Mouse (Mus musculus) liver, postnatal 0 days (tissue): ENCODE data around the gene Edaradd.

Experiments
- CTCF ChIP-seq: sonication (generic); IDR thresholded peaks from 2 replicates; pipeline ENCODE4 v1.5.1; 2016; ENCODE audit warnings: antibody characterized with exemption, low read depth
- EP300 ChIP-seq: IDR thresholded peaks from 2 replicates; pipeline ENCODE4 v1.6.1; 2016; ENCODE audit warnings: antibody characterized with exemption, low read depth, mild to moderate bottlenecking

DNA sequence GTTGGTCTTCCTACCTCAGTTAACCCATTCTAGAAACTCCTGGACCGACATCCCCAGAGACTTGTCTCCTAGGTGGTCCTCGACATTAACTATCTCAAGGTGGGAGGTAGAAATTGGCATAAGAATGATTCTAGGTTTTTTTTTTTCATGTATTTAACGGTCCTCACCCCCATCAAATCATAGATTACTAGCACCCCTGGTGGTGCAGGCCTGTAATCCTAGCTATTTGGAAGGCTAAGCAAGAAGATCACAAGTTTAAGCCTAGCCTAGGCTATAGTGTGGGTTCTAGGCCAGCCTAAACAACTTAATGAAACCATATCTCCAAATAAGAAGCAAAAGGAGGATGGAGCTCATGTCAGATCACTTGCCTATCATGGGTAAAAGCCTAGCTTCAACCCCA, 38.8 kb upstream of the Edaradd start:
- TF ChIP-seq CTCF, result peak; percentile 25; the same call in 1 of the 2 replicates
- TF ChIP-seq EP300, result no peak
